ENCODE assay signal across 1 mouse cellular context in the genomic region with DNA sequence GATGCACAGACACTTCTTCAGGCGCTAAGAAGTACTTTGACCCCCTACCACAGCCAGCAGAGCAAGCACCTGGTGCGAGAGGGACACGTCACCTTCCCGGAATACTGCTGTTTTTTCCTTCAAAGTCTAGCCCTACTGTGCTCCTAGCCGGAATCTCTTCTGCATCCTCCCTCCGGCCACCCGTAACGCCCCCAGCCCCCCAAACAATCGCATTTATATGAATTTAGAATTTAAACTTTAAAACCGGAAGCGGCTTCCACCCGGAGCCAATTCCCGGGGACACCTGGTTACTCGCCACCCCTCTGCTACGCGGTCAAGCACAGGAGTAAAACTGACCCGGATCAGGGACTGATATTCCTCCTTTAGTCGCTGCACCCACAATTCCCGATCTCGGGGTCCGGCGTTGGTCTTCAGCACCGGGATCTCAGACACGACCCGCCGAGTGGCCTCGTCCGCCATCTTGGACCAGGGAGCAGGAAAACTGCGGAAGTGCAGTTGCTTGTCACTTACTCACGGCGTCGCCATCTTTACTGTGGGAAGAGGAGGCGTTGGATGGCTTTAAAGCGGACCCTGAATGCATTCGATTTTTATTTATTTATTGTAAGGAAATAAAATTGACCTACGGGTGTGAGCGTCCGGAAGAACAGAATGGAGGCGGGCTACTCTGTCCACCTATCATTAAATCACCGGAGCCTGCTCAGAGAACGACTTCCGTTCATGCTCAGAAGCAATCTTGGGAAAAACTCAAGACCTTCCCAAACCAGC.
TF ChIP-seq lines count a peak whose summit lies in the region.

TSS of gene Ufc1 (minus strand) at position 727 of the 765 bp plus-strand sequence.

TF ChIP-seq in CH12.LX, 34 proteins besides CTCF, POLR2A, EP300 and RAD21 (continued from another document):
- TF ChIP-seq TCF12 (IDR thresholded peaks at IDR 0.05; ENCODE audit: low read depth, low read length) (peak; percentile 71), ETS1 (conservative IDR thresholded peaks at IDR 0.05; ENCODE audit: low read depth, low read length) (no peak), POLR2AphosphoS2 (IDR thresholded peaks at IDR 0.05; ENCODE audit: low read depth, low read length) (no peak), RCOR1 (conservative IDR thresholded peaks at IDR 0.05; ENCODE audit: low read depth, low read length) (no peak), GABPA (IDR thresholded peaks at IDR 0.05; ENCODE audit: insufficient replicate concordance, low read depth, low read length) (no peak), MAX (IDR thresholded peaks at IDR 0.05; ENCODE audit: low read length) (peak; percentile 22; the same call in 1 of the 2 replicates), KAT2A (IDR thresholded peaks at IDR 0.05; ENCODE audit: insufficient replicate concordance, low read length) (0 out of 2 replicates have a peak, but pooled peaks have one; percentile 63), NRF1 (IDR thresholded peaks at IDR 0.05; ENCODE audit: low read depth, low read length) (peak; percentile 75), TBP (conservative IDR thresholded peaks at IDR 0.05; ENCODE audit: low read depth, low read length) (no peak), E2F4 (IDR thresholded peaks at IDR 0.05; ENCODE audit: insufficient replicate concordance, low read depth, low read length) (peak; percentile 43; the same call in 1 of the 2 replicates), USF2 (conservative IDR thresholded peaks at IDR 0.05; ENCODE audit: low read depth, low read length) (no peak)
